Mouse (Mus musculus) central nervous system, embryonic 11.5 days (tissue): Measurements from ENCODE around the gene Dao. TPM values are rescaled to one million over a fixed set of nuclear protein-coding genes. Genes with fewer than 3 reads are reported as not detected.

Experiments used
- polyA plus RNA-seq: library from polyadenylated mRNA; depleted of rRNA; stranded (reverse); fragments of >200 nt; gene quantifications from 2 replicates; pipeline ENCODE4 v1.2.3, GENCODE M21; 2012; rRNA removed

Gene Dao
- 0.07 TPM in 1 of 2 replicates, not detected in the other for polyA plus RNA-seq

DNA sequence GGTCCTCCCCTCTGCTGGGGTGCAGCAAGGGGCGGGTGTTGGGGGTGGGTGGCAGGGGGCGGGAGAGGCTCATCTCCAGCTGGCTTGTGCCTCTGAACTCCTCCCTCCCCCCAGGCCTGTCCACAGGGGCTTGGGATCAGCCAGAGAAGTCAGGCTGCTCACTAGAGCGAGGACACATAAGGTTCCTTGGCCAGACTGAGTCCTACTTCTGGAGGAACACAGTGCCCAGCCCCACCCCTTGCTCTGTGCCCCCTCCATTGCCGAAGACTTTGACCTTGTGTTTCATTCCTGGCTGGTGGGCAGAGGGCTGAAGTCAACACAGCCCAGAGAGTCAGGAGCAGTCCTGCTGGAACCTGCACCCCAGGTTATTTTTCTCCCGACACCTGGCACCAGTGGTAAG lies at the start of gene Dao:
TSS of gene Dao (plus strand) at position 162 of the 400 bp plus-strand sequence.

DNA sequence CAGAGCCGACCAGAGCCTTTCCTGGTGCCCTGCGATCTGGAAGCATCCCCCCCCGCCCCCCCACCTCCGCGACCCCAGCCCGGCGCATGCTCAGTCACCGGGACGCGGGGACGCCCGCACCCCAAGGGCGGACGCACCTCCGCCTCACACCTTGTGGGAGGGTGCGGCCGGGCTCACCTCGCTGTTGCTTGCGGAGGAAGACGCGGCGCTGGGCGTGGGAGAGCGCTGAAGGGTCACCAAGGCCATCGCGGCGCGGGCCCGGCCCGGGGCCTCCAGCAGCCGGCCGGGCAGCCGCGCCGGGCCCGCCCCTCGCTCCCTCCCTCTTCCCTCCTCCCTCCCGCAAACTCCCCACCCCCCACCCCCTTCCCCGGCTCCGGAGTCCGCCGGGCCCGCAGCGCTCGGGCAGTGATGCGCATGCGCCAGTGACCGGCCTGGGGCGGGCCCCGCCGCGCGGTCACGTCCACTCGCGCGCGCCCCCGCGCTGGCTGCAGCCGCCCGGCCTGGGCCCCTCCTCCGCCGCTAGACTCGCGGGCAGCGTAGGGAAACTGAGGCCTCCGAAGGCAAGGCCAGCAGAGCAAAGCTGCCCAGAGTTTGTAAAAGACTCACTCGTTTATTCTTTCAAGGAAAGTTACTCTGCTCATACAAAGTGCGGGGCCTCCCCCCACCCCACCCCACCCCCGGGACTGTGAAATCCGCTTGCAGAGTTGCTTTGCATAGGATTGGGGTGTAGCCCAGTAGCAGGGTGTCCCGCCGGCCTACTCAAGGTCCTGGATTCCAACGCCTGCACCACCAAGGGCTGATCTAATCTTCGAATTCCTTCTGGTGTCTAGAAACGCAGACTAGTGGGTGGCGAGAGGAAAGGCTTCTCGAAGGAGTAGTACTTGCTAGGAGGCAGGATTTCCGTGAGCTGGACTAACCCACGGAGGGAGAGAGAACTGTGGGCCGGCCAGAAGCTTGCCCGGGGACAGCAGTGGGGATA lies 9.7 kb upstream of the Dao start, which contains the start of gene Ssh1:
TSS of gene Ssh1 (minus strand) at position 408 of the 979 bp plus-strand sequence.

DNA sequence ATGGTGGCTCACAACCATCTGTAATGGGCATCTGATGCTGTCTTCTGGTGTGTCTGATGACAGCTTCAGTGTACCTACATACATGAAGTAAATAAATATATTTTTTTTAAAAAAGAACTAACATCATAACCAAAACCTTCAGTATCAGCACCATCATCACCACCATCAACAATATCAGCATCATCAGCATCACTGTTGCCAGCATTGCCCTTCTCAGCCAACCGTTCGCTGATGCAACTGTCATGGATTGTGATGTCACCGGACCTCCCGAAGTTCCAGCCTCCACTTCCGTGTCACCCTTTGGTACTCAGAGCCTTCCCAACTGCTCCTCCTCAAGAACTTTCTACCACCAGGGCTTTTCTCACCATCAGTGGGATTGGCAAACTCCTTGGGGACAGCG lies 61.7 kb downstream of the Dao start, which contains the start of gene Usp30:
TSS of gene Usp30 (plus strand) at position 301 of the 400 bp plus-strand sequence.

Other genes starting within 250 kb of the Dao start
- 75.6 and 137 TPM in 2 replicates for gene Sart3, start 231.2 kb upstream of the Dao start, polyA plus RNA-seq
- gene Iscu, start 231.0 kb upstream of the Dao start, polyA plus RNA-seq, result 92.1 and 146 TPM in 2 replicates
- 11.4 and 34.8 TPM in 2 replicates for gene Tmem119, start 203.2 kb upstream of the Dao start, polyA plus RNA-seq
- 1.1 and 1.2 TPM in 2 replicates for gene Selplg, start 171.1 kb upstream of the Dao start, polyA plus RNA-seq
- 134 and 165 TPM in 2 replicates for gene Coro1c, start 94.9 kb upstream of the Dao start, polyA plus RNA-seq
- gene Ssh1, start 9.8 kb upstream of the Dao start, polyA plus RNA-seq, result 13.4 and 17.3 TPM in 2 replicates
- 21.5 and 25.4 TPM in 2 replicates for gene Usp30, start 61.8 kb downstream of the Dao start, polyA plus RNA-seq
- gene Svop, start 87.9 kb downstream of the Dao start, polyA plus RNA-seq, result 12.4 and 16.1 TPM in 2 replicates
- 13.1 and 20.6 TPM in 2 replicates for gene Alkbh2, start 124.5 kb downstream of the Dao start, polyA plus RNA-seq
- gene Ung, start 126.7 kb downstream of the Dao start, polyA plus RNA-seq, result 29.0 and 34.1 TPM in 2 replicates
- gene Acacb, start 142.8 kb downstream of the Dao start, polyA plus RNA-seq, result 2.7 and 3.7 TPM in 2 replicates